Mouse (Mus musculus) frontal cortex, adult (tissue): ENCODE measurements around the gene Cracr2a.
A peak's percentile ranks its signal among the peaks of the same experiment; 100 is the strongest.

Experiments used
- ATAC-seq: cut with Nextera tagmentation; 2 replicates; pipeline ENCODE4 v1.9.2; 2017; ENCODE audit warnings: mild to moderate bottlenecking, moderate library complexity, mixed read lengths; ENCODE audit not compliant: low TSS enrichment

Gene Cracr2a

GRCm38 (mm10) chr6:127693681-127694080 is 132.5 kb downstream of the Cracr2a start:
- ATAC-seq: peak; percentile 27

GRCm38 (mm10) chr6:127701036-127701783 is 140.1 kb downstream of the Cracr2a start:
- ATAC-seq: no peak

DNA sequence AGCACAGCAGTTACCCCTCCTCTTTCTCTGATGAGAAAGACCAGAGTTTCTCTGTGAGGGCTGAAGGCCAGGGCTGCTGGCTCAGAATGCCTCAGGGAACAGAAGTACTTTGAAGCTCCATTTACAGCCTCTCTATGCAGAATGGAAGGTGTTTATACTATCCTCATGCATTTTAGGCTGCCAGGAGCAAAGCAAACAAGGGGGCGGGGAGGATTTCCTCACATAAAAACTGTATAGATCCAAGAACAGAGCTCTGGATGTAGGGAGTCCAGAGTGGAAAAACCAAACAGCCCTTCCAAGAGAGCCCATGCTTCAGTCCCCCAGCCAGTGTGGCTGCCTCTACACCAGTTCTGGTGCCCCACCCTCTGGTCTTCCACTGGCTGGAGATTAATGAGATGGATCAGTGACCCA is 147.1 kb downstream of the Cracr2a start:
- peak; percentile 44; the same call in 1 of the 2 replicates for ATAC-seq

DNA sequence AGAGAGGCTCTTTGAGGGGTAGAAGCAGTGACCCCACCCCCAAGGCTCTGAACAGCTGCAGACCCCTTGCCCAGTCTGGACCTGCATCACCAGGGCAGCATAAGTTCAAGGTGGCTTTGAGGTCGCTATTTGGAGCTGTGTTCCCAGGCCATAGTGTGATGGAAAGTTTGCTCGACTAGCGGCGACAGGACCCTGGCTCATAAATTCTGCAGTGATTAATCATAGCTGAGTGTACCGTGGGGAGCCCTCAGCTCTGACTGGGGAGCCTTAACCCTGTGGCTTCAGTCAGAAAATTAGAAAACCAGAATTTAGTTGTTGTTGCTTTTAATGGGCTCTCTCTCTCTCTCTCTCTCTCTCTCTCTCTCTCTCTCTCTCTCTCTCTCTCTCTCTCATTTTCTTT is 153.8 kb downstream of the Cracr2a start:
- no peak for ATAC-seq

DNA sequence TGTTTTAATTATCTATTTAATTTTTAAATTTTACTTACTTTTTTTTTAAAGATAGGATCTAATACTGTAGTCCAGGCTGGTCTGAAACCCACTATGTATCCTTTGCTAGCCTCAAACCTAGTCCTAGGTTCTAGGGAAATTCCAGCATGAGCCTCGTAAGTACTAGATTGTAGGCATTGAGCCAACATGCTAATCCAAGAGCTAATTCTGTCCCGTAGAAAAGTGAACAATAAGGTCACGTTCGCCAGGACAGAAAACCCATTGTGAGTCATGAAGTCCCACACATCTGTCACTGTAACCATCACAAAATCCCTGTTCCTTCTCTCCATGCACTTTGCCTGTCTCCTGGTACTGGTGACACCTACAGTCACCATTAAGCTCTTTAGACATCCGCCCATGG is 154.3 kb downstream of the Cracr2a start:
- ATAC-seq: no peak

- no peak for ATAC-seq
These were observed 156.3 kb downstream of the Cracr2a start for GRCm38 (mm10) chr6:127717239-127718137.

- ATAC-seq: peak; percentile 69
These were observed 158.7 kb downstream of the Cracr2a start for GRCm38 (mm10) chr6:127719875-127720274.

- no peak for ATAC-seq
These were observed 162.0 kb downstream of the Cracr2a start for GRCm38 (mm10) chr6:127723126-127723525.
